Mouse (Mus musculus): ENCODE measurements around the gene Lhb. TPM values are rescaled to one million over a fixed set of nuclear protein-coding genes. Genes with fewer than 3 reads are reported as not detected.

Gene Lhb
- polyA plus RNA-seq, 1 experiment from 2014 or later = 0.50 TPM

GRCm38 (mm10) chr7:45405091-45406075 is 15.2 kb upstream of the Lhb start, which contains the start of gene Kcna7:
Kcna7 (plus strand) TSS chr7:45405653.
- Histone ChIP-seq H3K4me3 (replicated peaks) (peak within 1 kb of the TSS; percentile 31), H3K9me3 (no peaks in the 10 kb centered on the region; the same call in 1 of the 2 replicates), H3K9ac (replicated peaks) (peak within 1 kb of the TSS; percentile 48; the same call in 1 of the 2 replicates), H3K36me3 (no peaks in the 10 kb centered on the region), H3K4me1 (replicated peaks) (peaks cover 12% of the 10 kb centered on the region), H3K4me2 (replicated peaks) (peak within 1 kb of the TSS; percentile 48), H3K27me3 (peaks cover 57% of the 10 kb centered on the region), H3K27ac (no peak within 1 kb of the TSS)
- 10% methylated on average over 28 of the region's 28 CpGs for WGBS
- no peak for ATAC-seq

- H3K4me1 ChIP-seq (replicated peaks) = peaks cover 12% of the 10 kb centered on the region
- peak overlapping the region; percentile 48 for H3K4me2 ChIP-seq (replicated peaks)
- WGBS = 2% methylated on average over 113 of the region's 114 CpGs
- H3K27ac ChIP-seq = no peak overlapping the region
- no peak for ATAC-seq
- peak overlapping the region; percentile 48; the same call in 1 of the 2 replicates for H3K9ac ChIP-seq (replicated peaks)
- H3K27me3 ChIP-seq = peaks cover 68% of the 10 kb centered on the region
- no peaks in the 10 kb centered on the region; the same call in 1 of the 2 replicates for H3K9me3 ChIP-seq
- no peaks in the 10 kb centered on the region for H3K36me3 ChIP-seq
- H3K4me3 ChIP-seq (replicated peaks) = peak overlapping the region; percentile 31
Observed at GRCm38 (mm10) chr7:45406157-45407156, 14.2 kb upstream of the Lhb start.

GRCm38 (mm10) chr7:45407836-45408235 is 12.8 kb upstream of the Lhb start:
- Histone ChIP-seq H3K9ac (replicated peaks) (no peak overlapping the region), H3K4me2 (replicated peaks) (no peak overlapping the region), H3K4me3 (replicated peaks) (no peak overlapping the region), H3K9me3 (no peaks in the 10 kb centered on the region; the same call in 1 of the 2 replicates), H3K36me3 (no peaks in the 10 kb centered on the region), H3K27ac (no peak overlapping the region), H3K4me1 (replicated peaks) (peaks cover 12% of the 10 kb centered on the region), H3K27me3 (peaks cover 82% of the 10 kb centered on the region)
- WGBS = 81% methylated on average over 10 of the region's 10 CpGs
- no peak for ATAC-seq

GRCm38 (mm10) chr7:45408351-45408750 is 12.3 kb upstream of the Lhb start:
- WGBS = 72% methylated on average over 7 of the region's 7 CpGs
- Histone ChIP-seq H3K9me3 (no peaks in the 10 kb centered on the region; the same call in 1 of the 2 replicates), H3K27ac (no peak overlapping the region), H3K4me2 (replicated peaks) (no peak overlapping the region), H3K27me3 (peaks cover 87% of the 10 kb centered on the region), H3K36me3 (no peaks in the 10 kb centered on the region), H3K9ac (replicated peaks) (no peak overlapping the region), H3K4me3 (replicated peaks) (no peak overlapping the region), H3K4me1 (replicated peaks) (peaks cover 14% of the 10 kb centered on the region)
- no peak for ATAC-seq

GRCm38 (mm10) chr7:45408949-45409348 is 11.7 kb upstream of the Lhb start:
- Histone ChIP-seq H3K9me3 (no peaks in the 10 kb centered on the region; the same call in 1 of the 2 replicates), H3K9ac (replicated peaks) (no peak overlapping the region), H3K27ac (no peak overlapping the region), H3K4me1 (replicated peaks) (peaks cover 20% of the 10 kb centered on the region), H3K4me3 (replicated peaks) (no peak overlapping the region), H3K27me3 (peaks cover 93% of the 10 kb centered on the region), H3K4me2 (replicated peaks) (no peak overlapping the region), H3K36me3 (no peaks in the 10 kb centered on the region)
- WGBS = 86% methylated on average over 17 of the region's 17 CpGs
- ATAC-seq = no peak

GRCm38 (mm10) chr7:45409497-45410163 is 11.0 kb upstream of the Lhb start:
- H3K4me3 ChIP-seq (replicated peaks) = no peak overlapping the region
- no peak overlapping the region for H3K27ac ChIP-seq
- H3K9me3 ChIP-seq = no peaks in the 10 kb centered on the region; the same call in 1 of the 2 replicates
- H3K9ac ChIP-seq (replicated peaks) = no peak overlapping the region
- peaks cover 24% of the 10 kb centered on the region for H3K4me1 ChIP-seq (replicated peaks)
- H3K27me3 ChIP-seq = peaks cover 100% of the 10 kb centered on the region
- WGBS = 85% methylated on average over 8 of the region's 8 CpGs
- no peaks in the 10 kb centered on the region for H3K36me3 ChIP-seq
- H3K4me2 ChIP-seq (replicated peaks) = no peak overlapping the region
- no peak for ATAC-seq

- H3K27me3 ChIP-seq = peaks cover 100% of the 10 kb centered on the region
- no peak overlapping the region for H3K27ac ChIP-seq
- no peak overlapping the region for H3K9ac ChIP-seq (replicated peaks)
- no peak overlapping the region for H3K4me3 ChIP-seq (replicated peaks)
- WGBS = 84% methylated on average over 2 of the region's 2 CpGs
- no peaks in the 10 kb centered on the region for H3K36me3 ChIP-seq
- no peak for ATAC-seq
- H3K9me3 ChIP-seq = no peaks in the 10 kb centered on the region
- peaks cover 17% of the 10 kb centered on the region for H3K4me1 ChIP-seq (replicated peaks)
- H3K4me2 ChIP-seq (replicated peaks) = no peak overlapping the region
Observed at GRCm38 (mm10) chr7:45412421-45412820, 8.2 kb upstream of the Lhb start.

GRCm38 (mm10) chr7:45413113-45413863 is 7.3 kb upstream of the Lhb start, which contains the start of gene Ntf5:
Ntf5 (plus strand) TSS chr7:45413695.
- H3K27me3 ChIP-seq = peaks cover 100% of the 10 kb centered on the region
- peak within 1 kb of the TSS; percentile 67 for H3K4me2 ChIP-seq (replicated peaks)
- H3K9ac ChIP-seq (replicated peaks) = peak within 1 kb of the TSS; percentile 64
- no peak within 1 kb of the TSS for H3K27ac ChIP-seq
- H3K4me1 ChIP-seq (replicated peaks) = peaks cover 17% of the 10 kb centered on the region
- ATAC-seq = peak; percentile 53
- peak within 1 kb of the TSS; percentile 41 for H3K4me3 ChIP-seq (replicated peaks)
- WGBS = 5% methylated on average over 36 of the region's 45 CpGs
- H3K36me3 ChIP-seq = no peaks in the 10 kb centered on the region
- H3K9me3 ChIP-seq = no peaks in the 10 kb centered on the region

- Histone ChIP-seq H3K27ac (no peak overlapping the region), H3K27me3 (peaks cover 100% of the 10 kb centered on the region), H3K4me1 (replicated peaks) (peaks cover 17% of the 10 kb centered on the region), H3K36me3 (no peaks in the 10 kb centered on the region), H3K9me3 (no peaks in the 10 kb centered on the region), H3K4me2 (replicated peaks) (peak overlapping the region; percentile 67), H3K9ac (replicated peaks) (peak overlapping the region; percentile 64), H3K4me3 (replicated peaks) (peak overlapping the region; percentile 41)
- 2% methylated on average over 27 of the region's 27 CpGs for WGBS
- peak; percentile 46; the same call in 1 of the 2 replicates for ATAC-seq
Observed at GRCm38 (mm10) chr7:45413864-45414739, 6.5 kb upstream of the Lhb start.

GRCm38 (mm10) chr7:45414740-45415224 is 5.8 kb upstream of the Lhb start:
- ATAC-seq = no peak
- no peak overlapping the region for H3K9ac ChIP-seq (replicated peaks)
- 44% methylated on average over 12 of the region's 12 CpGs for WGBS
- no peaks in the 10 kb centered on the region for H3K9me3 ChIP-seq
- peaks cover 100% of the 10 kb centered on the region for H3K27me3 ChIP-seq
- H3K27ac ChIP-seq = no peak overlapping the region
- H3K4me3 ChIP-seq (replicated peaks) = no peak overlapping the region
- H3K4me2 ChIP-seq (replicated peaks) = no peak overlapping the region
- H3K4me1 ChIP-seq (replicated peaks) = peaks cover 17% of the 10 kb centered on the region
- H3K36me3 ChIP-seq = no peaks in the 10 kb centered on the region
